Mouse (Mus musculus) layer of hippocampus, adult 2 months (tissue): ENCODE measurements around the gene Stxbp1. TPM values are rescaled to one million over a fixed set of nuclear protein-coding genes. Genes with fewer than 3 reads are reported as not detected.
A peak's percentile ranks its signal among the peaks of the same experiment; 100 is the strongest.

Experiments
- DNase-seq, 2 experiments: peaks; one replicate each; pipeline ENCODE4 v3.0.0; 2022; ENCODE audit warnings: low spot score in 2 of 2
- H3K27ac ChIP-seq: fragments of 200-600 bp; 2 replicates; pipeline ENCODE4 v1.8.1; 2022
- H3K4me3 ChIP-seq: fragments of 200-600 bp; 2 replicates; pipeline ENCODE4 v1.8.1; 2022; ENCODE audit warnings: mild to moderate bottlenecking
- CTCF ChIP-seq: fragments of 200-600 bp; conservative IDR thresholded peaks from 2 replicates; pipeline ENCODE4 v1.8.1; 2022; ENCODE audit warnings: antibody characterized with exemption, mild to moderate bottlenecking, moderate library complexity
- total RNA-seq, 2 experiments: library from RNA; stranded (reverse); gene quantifications; 2 replicates each; pipeline ENCODE4 v1.2.3; 2021

Gene Stxbp1
- total RNA-seq, 2 experiments from 2014 or later, result 550 to 603 TPM

DNA sequence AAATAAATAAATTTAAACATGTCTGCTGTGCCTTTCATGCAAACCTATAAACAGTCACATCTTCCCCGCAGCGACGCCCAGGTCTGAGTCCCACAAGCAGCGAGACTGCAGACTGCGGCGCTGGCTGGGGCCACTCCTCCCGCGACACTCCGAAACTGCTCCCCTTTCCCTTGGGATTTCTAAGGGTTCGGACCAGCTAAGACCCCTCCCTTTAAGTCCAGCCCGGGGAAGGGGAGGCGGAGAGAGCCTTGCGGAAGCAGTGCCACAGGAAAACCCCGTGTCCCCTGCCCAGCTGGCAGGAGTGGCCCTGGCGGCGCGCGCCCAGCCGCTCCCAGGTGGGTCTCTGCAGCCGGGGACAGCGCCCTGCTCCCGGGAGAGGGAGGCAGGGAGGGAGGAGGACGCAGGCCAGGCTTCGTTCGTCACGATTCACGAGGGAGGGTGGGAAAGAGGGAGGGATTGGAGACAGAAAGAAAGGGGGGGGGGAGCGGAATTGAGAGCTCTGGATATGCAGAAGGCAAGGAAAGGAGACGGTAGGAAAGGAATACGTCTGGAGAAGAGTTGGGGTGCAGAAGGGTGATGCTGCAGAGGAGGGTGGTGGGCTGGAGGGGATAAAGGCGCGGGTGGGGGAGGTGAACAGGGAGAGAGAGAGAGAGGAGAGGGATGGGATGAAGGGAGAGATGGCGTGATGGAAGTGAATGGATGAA lies 792 bp downstream of the Stxbp1 start:
- peak; percentile 78 to 81 for DNase-seq
- Histone ChIP-seq H3K4me3 (peak overlapping the region; percentile 99), H3K27ac (peak overlapping the region; percentile 99)
- no peak for TF ChIP-seq CTCF

DNA sequence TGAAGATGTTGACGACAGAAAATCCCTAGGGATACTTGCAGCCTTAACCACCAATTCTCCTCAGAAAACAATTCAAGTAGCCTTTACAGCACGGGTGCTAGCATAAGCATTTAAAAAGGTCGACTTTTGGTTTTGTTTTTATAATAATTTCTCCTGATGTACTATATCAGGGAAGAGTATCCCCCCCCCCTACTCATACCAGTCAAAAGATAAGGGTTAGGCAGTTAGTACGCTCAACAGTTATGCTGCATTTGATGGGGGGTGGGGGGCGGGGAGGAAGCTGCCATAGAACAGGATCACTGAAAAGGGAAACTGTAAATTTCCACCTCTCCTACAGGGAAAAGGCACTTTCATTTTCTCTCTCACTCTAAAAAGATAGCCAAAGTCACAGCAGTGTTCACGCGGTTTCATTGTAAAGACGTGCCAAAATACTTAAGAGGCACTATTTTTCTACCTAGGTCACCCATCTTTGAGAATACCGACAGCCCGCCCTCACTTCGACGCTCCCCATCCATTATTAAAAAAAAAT lies 1.4 kb downstream of the Stxbp1 start:
- Histone ChIP-seq H3K27ac (peak overlapping the region; percentile 99), H3K4me3 (peak overlapping the region; percentile 99)
- no peak for TF ChIP-seq CTCF
- no peak for DNase-seq

DNA sequence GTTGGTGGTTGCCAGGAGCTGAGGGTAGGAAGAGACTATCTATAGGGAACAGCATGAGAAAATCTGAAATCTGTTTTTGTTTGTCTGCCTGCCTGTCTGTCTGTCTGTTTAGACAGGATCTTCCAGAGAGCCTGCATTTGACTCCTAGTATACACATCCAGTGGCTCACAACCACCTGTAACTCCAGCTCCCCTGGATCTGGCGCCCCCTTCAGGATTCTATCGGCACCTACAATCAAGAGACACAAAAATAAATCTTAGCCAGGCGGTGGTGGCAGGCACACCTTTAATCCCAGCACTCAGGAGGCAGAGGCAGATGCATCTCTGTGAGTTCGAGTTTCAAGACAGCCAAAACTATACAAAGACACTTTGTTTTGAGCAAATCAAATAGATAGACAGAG lies 4.5 kb downstream of the Stxbp1 start:
- peak; percentile 73 for TF ChIP-seq CTCF
- Histone ChIP-seq H3K4me3 (no peak overlapping the region), H3K27ac (no peak overlapping the region)
- DNase-seq, result no peak

DNA sequence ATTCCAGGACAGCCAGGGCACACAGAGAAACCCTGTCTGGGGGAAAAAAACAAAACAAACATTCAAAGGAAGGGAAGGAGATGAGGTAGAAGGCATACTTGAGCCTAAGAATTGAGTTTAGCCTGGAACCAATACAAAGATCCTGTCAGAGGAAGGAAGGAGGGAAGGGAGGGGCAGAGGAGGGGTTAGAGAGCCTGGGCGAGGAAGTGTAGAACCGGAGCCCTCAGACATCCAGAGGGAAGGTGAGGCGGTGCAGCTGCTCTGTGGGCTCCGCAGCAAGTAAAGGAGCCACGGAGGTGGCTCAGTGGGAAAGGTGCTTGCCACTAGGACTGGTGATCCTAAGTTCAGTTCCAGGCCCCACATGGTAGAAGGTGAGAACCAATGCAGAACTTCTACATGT lies 5.9 kb downstream of the Stxbp1 start:
- no peak for DNase-seq
- TF ChIP-seq CTCF, result no peak
- H3K27ac ChIP-seq, result no peak overlapping the region; the same call in 1 of the 2 replicates

DNA sequence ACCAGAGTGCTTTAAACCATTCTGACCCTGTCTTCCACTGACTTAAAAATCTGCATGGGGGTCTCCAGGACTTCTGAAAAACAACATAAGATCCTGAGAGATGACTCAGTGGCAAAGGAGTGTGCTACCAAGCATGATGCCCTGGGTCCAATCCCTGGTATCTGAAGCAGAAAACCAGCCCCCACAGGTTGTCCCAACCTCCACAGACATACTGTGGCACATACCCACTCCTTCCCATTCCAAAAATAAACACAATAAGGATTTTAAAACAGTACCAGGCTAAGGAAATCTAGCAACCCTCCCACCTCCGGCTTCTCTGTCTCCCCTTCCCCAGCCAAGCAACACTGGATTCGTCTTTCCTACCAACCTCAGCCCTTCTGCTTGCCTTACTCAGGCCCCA lies 7.8 kb downstream of the Stxbp1 start:
- DNase-seq, result no peak
- Histone ChIP-seq H3K27ac (peak overlapping the region; percentile 51), H3K4me3 (no peak overlapping the region)
- no peak for TF ChIP-seq CTCF

More for the DNA sequence above, 5.9 kb downstream of the Stxbp1 start:
- H3K4me3 ChIP-seq, result no peak overlapping the region

DNA sequence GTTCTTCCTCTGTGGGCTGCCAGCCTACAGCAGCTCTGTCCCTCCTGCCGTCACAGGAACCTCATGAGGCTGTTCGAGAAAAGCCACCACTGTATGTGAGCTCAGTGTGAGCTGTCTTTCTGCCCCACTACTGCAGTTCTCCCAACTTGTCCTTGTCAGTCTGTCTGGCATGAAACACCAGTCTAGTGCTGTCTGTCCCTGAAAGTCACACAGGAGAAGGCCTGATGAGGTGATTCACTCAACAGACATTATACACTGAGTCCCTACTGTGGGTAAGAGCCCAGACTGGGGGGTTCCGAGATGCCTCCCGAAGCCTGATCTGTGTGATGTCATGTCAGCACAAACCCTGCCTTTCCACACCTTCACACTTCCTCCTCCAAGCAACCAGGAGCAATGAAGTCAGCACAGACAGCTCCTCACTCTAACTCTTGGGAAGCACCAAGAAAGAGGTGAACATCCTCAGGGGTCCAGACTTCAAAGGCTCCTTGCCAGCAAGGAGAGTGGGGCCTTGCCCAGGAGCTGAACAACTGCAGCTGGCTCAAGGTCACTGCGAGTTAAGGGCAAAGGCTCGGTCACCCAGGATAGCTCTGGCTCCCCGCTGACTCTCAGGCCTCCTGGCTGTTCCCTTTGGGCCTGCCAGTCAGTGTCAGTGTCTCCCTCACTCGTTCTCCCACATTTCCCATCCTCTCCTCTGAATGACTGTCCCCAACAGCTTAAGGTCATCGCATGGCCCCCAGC lies 8.7 kb downstream of the Stxbp1 start:
- TF ChIP-seq CTCF, result no peak
- DNase-seq, result no peak
- Histone ChIP-seq H3K27ac (peak overlapping the region; percentile 51), H3K4me3 (no peak overlapping the region)

DNA sequence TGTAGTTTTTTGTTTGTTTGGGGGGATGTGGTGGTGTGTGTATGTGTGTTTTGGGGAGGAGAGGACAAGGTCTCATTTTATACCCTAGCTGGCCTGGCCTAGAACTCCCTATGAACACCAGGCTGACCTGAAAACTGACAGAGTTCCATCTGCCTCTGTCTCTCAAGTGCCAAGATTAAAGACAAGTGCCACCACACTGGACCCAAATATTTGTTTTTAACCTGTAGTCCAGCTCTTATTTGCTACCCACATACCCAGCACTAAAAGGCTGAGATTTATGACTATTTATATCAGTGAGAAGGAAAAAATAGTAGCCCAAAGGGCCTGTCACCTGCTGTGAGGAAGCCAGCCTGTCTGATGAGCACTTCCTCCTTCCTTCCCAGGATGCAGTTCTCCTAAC lies 11.5 kb downstream of the Stxbp1 start:
- DNase-seq, result no peak
- TF ChIP-seq CTCF, result no peak
- H3K4me3 ChIP-seq, result no peak overlapping the region
- H3K27ac ChIP-seq, result peak overlapping the region; percentile 72; the same call in 1 of the 2 replicates

DNA sequence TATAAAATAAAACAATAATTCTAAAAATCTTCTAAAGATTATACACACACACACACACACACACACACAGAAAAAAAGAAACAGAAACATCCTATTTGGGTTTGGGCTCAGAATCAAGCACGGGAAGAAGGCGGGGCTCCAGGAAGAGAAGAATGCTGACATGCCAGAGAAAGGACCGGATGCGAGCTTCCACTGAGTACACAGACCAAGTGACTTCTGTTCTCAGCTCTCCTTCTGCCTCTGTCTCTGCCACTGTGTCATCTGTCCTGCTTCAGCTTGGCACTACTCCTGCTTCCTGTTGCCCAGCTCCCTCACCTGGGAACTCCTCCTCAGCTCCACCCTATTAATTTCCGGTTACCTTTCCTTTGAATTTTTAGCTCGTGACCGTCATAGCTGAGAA lies 12.5 kb downstream of the Stxbp1 start:
- no peak for DNase-seq
- no peak for TF ChIP-seq CTCF
- Histone ChIP-seq H3K27ac (peak overlapping the region; percentile 72), H3K4me3 (no peak overlapping the region)

DNA sequence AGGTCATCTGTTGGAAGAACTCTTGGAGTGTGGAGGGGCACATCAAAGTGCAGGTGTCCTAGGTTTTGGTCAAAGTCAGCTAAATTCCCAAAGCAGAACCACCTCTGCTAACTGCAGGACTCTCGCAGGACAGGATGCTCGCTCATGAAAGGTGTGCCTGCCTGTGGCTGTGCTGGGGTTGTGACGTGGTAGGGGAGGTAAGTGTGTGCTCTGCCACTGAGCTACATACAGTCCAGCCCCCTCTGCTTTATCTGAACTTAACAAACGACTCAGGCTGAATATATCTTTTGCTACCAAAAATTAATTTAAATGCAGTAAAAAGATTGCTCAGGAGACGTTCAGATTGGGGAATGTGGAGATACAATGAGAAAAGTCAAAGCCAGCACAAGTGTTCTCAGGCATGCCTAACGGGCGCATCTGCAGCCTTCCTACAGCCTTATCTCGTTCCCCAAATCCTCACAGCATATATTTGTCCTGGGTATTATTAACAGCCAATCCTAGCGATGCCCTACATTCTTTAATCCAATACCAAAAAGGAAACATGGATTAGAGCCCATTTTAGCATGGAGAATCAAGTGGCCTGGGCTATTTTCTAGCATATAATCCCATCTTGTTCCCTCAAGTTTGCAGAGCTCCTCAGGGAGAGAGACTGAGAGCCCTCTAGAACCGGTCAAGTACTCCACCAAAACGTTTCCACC lies 17.9 kb downstream of the Stxbp1 start:
- DNase-seq, result no peak
- TF ChIP-seq CTCF, result no peak
- Histone ChIP-seq H3K27ac (peak overlapping the region; percentile 53; the same call in 1 of the 2 replicates), H3K4me3 (no peak overlapping the region)

DNA sequence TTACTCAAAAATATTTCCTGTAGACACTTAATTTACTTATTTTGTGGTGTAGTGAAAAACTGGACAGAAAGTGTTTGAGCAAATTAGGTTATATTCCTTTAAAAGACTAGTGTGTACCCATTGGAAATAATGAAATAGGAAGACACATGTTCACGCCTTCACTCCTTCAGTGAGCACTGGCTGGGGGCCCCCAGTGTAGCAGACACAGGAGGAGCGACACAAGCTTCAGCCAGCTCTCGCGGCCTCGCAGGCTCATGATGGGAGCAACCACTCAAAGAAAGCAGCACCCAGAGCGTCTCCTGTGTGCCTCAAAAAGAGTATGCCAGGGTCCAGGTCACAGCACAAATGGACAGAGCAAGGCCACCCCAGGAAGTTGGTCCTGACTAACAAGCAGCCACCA lies 21.2 kb downstream of the Stxbp1 start:
- peak overlapping the region; percentile 61 for H3K27ac ChIP-seq
- no peak overlapping the region for H3K4me3 ChIP-seq
- TF ChIP-seq CTCF, result no peak
- peak in 1 of 2 experiments; percentile 51 for DNase-seq

DNA sequence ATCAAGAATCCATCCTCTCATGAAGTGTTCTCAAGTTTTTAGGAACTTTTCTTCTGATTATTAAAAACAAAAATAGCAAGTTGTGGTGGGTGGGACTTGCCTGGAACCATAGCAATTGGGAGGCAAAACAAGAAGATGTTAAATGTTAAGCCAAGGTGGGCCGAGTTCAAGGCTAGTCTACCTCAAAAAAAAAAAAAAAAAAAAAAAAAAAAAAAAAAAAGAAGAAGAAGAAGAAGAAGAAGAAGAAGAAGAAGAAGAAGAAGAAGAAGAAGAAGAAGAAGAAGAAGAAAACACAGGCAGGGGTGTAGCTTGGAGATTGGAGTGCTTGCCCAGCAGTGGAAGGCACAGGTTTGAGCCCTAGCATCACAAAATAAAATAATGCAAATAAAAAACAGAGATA lies 22.3 kb downstream of the Stxbp1 start:
- H3K27ac ChIP-seq, result no peak overlapping the region
- TF ChIP-seq CTCF, result no peak
- no peak for DNase-seq
- no peak overlapping the region for H3K4me3 ChIP-seq

DNA sequence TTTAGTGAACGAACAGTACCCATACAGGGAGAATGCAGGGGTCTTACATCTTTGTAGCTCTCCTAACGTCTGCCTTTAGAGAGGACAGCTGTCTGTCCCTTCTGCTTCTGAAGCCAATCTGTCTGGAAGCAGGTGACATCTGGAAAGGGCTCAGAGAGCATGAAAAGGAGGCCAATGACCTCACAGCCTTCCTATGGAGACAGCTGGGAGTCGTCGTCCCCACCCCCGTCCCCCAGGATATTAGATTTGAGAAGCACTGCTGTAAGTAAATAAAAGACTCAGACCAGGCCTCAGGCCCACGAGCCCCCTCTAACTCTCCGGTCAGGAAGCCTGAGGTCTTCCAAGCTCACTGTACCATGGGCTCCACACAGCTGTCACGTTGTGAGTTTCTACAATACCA lies 22.9 kb downstream of the Stxbp1 start:
- DNase-seq, result no peak
- H3K27ac ChIP-seq, result peak overlapping the region; percentile 1; the same call in 1 of the 2 replicates

More for the DNA sequence above, 22.9 kb downstream of the Stxbp1 start:
- no peak for TF ChIP-seq CTCF
- H3K4me3 ChIP-seq, result no peak overlapping the region
